Mouse (Mus musculus) small intestine, adult 2 months (tissue): ENCODE measurements around the gene Hprt. TPM values are rescaled to one million over a fixed set of nuclear protein-coding genes. Genes with fewer than 3 reads are reported as not detected.

ENCODE experiments used
- H3K27ac ChIP-seq: fragments of 200-500 bp; 2 replicates; pipeline ENCODE4 v1.5.1; 2012; ENCODE audit warnings: low read depth, low read length, control low read depth, inconsistent platforms; ENCODE audit not compliant: insufficient read depth
- H3K27me3 ChIP-seq: fragments of 200-500 bp; 2 replicates; pipeline ENCODE4 v1.6.1; 2012; ENCODE audit warnings: mild to moderate bottlenecking, moderate library complexity, low read length, inconsistent platforms; ENCODE audit not compliant: control insufficient read depth, insufficient read depth
- H3K36me3 ChIP-seq: fragments of 200-500 bp; 2 replicates; pipeline ENCODE4 v1.6.1; 2012; ENCODE audit warnings: mild to moderate bottlenecking, low read length, control low read depth, inconsistent platforms; ENCODE audit not compliant: control insufficient read depth, insufficient read depth
- H3K4me1 ChIP-seq: fragments of 200-500 bp; 2 replicates; pipeline ENCODE4 v1.6.1; 2012; ENCODE audit warnings: low read length, inconsistent platforms, mixed read lengths; ENCODE audit not compliant: control insufficient read depth, insufficient read depth, insufficient read length
- H3K4me3 ChIP-seq: fragments of 200-500 bp; 2 replicates; pipeline ENCODE4 v1.5.1; 2012; ENCODE audit warnings: low read depth, mild to moderate bottlenecking, control low read depth, inconsistent platforms, low read length, moderate library complexity
- CTCF ChIP-seq: fragments of 200-500 bp; IDR thresholded peaks from 2 replicates; pipeline ENCODE4 v1.5.1; 2012; ENCODE audit warnings: low read depth, mild to moderate bottlenecking, control low read depth, inconsistent platforms, low read length, moderate library complexity, mixed read lengths; ENCODE audit not compliant: insufficient replicate concordance, insufficient read length; ENCODE audit errors: extremely low read depth
- POLR2A ChIP-seq: fragments of 200-500 bp; IDR thresholded peaks from 2 replicates; pipeline ENCODE4 v1.6.1; 2012; ENCODE audit warnings: low read depth, mild to moderate bottlenecking, control low read depth, inconsistent platforms, low read length, moderate library complexity
- WGBS: fragments of 180-500 bp; shearing (Covaris S2); methylation state at CpG from one replicate; pipeline ENCODE4 v1.1.7; 2018; 5-methylcytosine and 5-hydroxymethylcytosine counted together
- polyA plus RNA-seq: library from polyadenylated mRNA; depleted of rRNA; stranded (reverse); fragments of >200 nt; gene quantifications from 2 replicates; pipeline ENCODE4 v1.2.3, GENCODE M21; 2012; rRNA removed

Hprt gene
- polyA plus RNA-seq: 1.0 and 2.4 TPM in 2 replicates

DNA sequence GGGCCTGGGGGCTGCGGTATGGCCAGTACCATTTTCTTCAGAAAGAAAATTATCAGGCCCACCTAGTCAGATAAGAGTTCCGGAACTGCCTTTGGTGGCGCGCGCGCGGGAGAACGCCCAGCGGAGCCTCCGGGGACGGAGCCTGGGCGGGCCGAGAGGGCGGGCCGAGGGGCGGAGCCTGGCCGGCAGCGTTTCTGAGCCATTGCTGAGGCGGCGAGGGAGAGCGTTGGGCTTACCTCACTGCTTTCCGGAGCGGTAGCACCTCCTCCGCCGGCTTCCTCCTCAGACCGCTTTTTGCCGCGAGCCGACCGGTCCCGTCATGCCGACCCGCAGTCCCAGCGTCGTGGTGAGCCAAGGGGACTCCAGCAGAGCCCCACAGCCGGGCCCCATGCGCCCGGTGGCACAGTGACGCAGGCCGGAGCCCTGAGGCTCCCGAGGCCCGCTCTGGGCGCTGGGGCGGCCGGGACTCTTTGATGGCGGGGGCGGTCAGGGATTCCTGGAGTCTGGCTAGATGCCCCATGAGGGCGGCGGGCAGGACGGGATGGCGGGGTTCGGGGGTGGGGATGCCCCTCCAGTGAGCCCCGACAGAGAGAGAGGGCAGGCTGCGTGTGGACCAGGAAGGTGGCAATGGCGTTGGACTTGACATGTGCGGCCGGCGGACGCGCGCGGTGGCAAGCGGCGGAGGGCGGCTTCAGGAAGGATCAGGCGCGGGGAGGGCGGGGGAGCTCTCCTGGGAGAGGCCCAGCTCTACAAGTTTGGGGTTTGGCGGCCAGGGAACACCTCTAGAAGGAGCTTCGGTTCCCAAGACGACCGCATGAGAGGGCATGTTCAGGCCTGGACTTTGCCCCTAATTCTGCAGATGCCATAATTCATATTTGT, at the start of gene Hprt:
Gene Hprt, plus strand, starts transcription at position 233 of the 879 bp plus-strand sequence.
- H3K27ac ChIP-seq: peak within 1 kb of the TSS; percentile 89
- H3K36me3 ChIP-seq: no peaks in the 10 kb centered on the region
- H3K4me3 ChIP-seq: peak within 1 kb of the TSS; percentile 100
- TF ChIP-seq CTCF: no peak
- peak; percentile 75 for TF ChIP-seq POLR2A
- H3K4me1 ChIP-seq: peaks cover 1% of the 10 kb centered on the region; the same call in 1 of the 2 replicates
- no peaks in the 10 kb centered on the region for H3K27me3 ChIP-seq
- WGBS: 15% methylated on average over 72 of the region's 72 CpGs

- H3K36me3 ChIP-seq: peaks cover 8% of the 10 kb centered on the region; the same call in 1 of the 2 replicates
- peaks cover 2% of the 10 kb centered on the region; the same call in 1 of the 2 replicates for H3K4me1 ChIP-seq
- H3K27ac ChIP-seq: no peak overlapping the region
- WGBS: 67% methylated on average over 5 of the region's 5 CpGs
- H3K4me3 ChIP-seq: no peak overlapping the region
- TF ChIP-seq CTCF (no peak), POLR2A (no peak)
- H3K27me3 ChIP-seq: no peaks in the 10 kb centered on the region
Measured at GRCm38 (mm10) chrX:52945509-52945908, 42.4 kb upstream of the Hprt start.

DNA sequence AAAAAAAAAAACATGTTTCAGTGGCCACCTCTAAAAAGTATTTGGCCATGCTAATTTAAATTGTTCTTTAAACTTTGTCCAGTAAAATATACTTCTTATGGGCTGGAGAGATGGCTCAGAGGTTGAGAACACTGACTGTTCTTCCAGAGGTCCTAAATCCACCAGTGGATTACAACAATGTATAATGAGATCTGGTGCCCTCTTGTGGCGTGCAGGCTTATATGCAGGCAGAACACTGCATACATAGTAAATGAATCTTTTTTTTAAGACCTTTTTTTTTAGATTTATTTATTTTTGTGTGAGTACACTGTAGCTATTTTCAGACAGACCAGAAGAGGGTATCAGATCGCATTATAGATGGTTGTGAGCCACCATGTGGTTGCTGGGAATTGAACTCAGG, 38.2 kb upstream of the Hprt start:
- TF ChIP-seq POLR2A (no peak), CTCF (no peak)
- WGBS: 72% methylated on average over 2 of the region's 2 CpGs
- Histone ChIP-seq H3K27ac (no peak overlapping the region), H3K36me3 (peaks cover 6% of the 10 kb centered on the region; the same call in 1 of the 2 replicates), H3K4me3 (no peak overlapping the region), H3K27me3 (no peaks in the 10 kb centered on the region), H3K4me1 (peaks cover 2% of the 10 kb centered on the region; the same call in 1 of the 2 replicates)

DNA sequence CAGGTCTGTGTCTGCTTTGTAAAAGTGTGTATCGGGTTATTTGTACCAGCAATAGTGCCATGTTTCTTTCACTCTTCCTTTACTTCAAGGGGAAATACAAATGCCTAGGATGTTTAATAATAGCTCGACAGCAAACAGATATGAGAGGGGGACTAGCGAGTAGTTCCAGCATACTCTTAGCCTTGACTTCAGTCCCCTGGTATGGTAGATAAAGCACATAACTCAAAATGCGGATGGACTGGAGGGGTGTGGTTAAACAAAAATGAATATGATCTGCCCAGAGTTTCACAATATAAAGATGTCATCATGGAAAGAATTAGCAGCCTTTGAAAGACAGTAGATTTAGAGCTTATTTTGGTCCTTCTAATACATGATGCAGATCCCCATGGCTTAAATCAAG, 31.0 kb upstream of the Hprt start:
- TF ChIP-seq CTCF: no peak
- TF ChIP-seq POLR2A: no peak
- Histone ChIP-seq H3K27ac (no peak overlapping the region), H3K27me3 (no peaks in the 10 kb centered on the region), H3K4me1 (no peaks in the 10 kb centered on the region), H3K36me3 (0 out of 2 replicates have a peak, but pooled peaks cover 2% of the 10 kb centered on the region), H3K4me3 (no peak overlapping the region)
- WGBS: 88% methylated on average over 4 of the region's 4 CpGs

DNA sequence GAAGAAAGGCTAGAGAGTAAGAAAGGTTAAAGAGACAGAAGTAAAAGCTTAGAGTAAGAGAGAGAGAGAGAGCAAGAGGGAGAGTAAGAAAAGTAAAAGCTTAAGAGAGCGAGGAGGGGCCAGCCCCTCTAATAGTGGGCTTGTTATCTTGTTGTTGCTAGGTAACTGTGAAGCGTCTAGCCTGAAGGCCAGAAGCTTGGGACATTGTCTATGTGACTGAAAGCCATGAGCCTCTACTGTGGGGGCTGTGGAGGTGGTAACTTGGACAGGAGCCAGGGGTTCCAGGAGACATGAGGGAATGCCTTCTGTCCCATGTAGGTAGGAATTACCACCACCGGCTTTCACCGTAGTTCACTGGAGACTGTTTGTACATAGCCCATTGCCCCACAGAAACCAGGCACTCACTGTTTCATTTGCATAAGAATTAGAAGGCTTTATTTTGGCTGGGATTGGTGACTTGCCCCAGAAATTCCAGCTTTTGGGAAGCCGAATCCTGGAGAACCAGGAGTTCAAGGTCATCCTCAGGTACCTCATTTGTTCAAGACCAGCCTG, 26.3 kb upstream of the Hprt start:
- Histone ChIP-seq H3K36me3 (no peaks in the 10 kb centered on the region), H3K4me1 (no peaks in the 10 kb centered on the region), H3K27me3 (no peaks in the 10 kb centered on the region), H3K4me3 (no peak overlapping the region), H3K27ac (no peak overlapping the region)
- WGBS: 79% methylated on average over 5 of the region's 5 CpGs
- TF ChIP-seq CTCF: no peak
- TF ChIP-seq POLR2A: no peak

- TF ChIP-seq CTCF (no peak), POLR2A (no peak)
- H3K27ac ChIP-seq: no peak overlapping the region
- H3K4me1 ChIP-seq: no peaks in the 10 kb centered on the region
- no peaks in the 10 kb centered on the region for H3K27me3 ChIP-seq
- H3K36me3 ChIP-seq: no peaks in the 10 kb centered on the region
- no peak overlapping the region for H3K4me3 ChIP-seq
- 54% methylated on average over 2 of the region's 2 CpGs for WGBS
Measured at GRCm38 (mm10) chrX:52965149-52965548, 22.8 kb upstream of the Hprt start.
